Mouse (Mus musculus) CH12.LX (cell line): ENCODE data around the gene BC067074. TPM values are rescaled to one million over a fixed set of nuclear protein-coding genes. Genes with fewer than 3 reads are reported as not detected.

Experiments used
- DNase-seq: peaks from one replicate; pipeline ENCODE4 v3.0.0-alpha.2; 2013; ENCODE audit errors: extremely low read depth
- H3K27ac ChIP-seq: 2 replicates; pipeline ENCODE4 v1.5.1; 2012; ENCODE audit warnings: low read depth, mild to moderate bottlenecking, control low read depth, moderate library complexity; ENCODE audit not compliant: insufficient read depth
- H3K27me3 ChIP-seq: replicated peaks from 2 replicates; pipeline ENCODE3; 2012; ENCODE audit warnings: inconsistent platforms
- H3K36me3 ChIP-seq, 2 experiments: replicated peaks in 1 of 2; 2 replicates each; pipeline versions ENCODE3 to v1.6.1; 2012; ENCODE audit warnings: inconsistent platforms in 1 of 2, low read length in 1 of 2, mild to moderate bottlenecking in 1 of 2, mixed read lengths in 1 of 2, moderate library complexity in 1 of 2; ENCODE audit not compliant: control insufficient read depth in 1 of 2, insufficient read depth in 1 of 2
- H3K4me1 ChIP-seq, 2 experiments: 2 replicates each; pipeline ENCODE4 v1.6.1; 2012; ENCODE audit warnings: inconsistent platforms in 1 of 2, moderate library complexity in 1 of 2; ENCODE audit not compliant: insufficient read depth in 2 of 2, control insufficient read depth in 1 of 2
- H3K4me2 ChIP-seq: 2 replicates; pipeline ENCODE4 v1.6.1; 2012; ENCODE audit warnings: low read depth, mild to moderate bottlenecking, control low read depth; ENCODE audit not compliant: poor library complexity, insufficient read depth, severe bottlenecking
- H3K4me3 ChIP-seq, 3 experiments: fragments of 150-350 bp in 1 of 3; sonication (generic) in 1 of 3; replicated peaks in 1 of 3; 2 replicates each; pipeline versions ENCODE3 to v1.5.1; 2011 to 2012; ENCODE audit warnings: low read depth in 2 of 3, low read length in 2 of 3, mild to moderate bottlenecking in 2 of 3, moderate library complexity in 2 of 3, control low read depth in 1 of 3, improper control_type of control experiment in 1 of 3, inconsistent platforms in 1 of 3, mixed read lengths in 1 of 3; ENCODE audit not compliant: poor library complexity in 1 of 3
- H3K79me2 ChIP-seq: replicated peaks from 2 replicates; pipeline ENCODE4 v1.6.1; 2012; ENCODE audit warnings: mild to moderate bottlenecking, moderate library complexity; ENCODE audit not compliant: control insufficient read depth, poor library complexity, insufficient read depth, severe bottlenecking; ENCODE audit errors: extremely low read depth
- H3K9ac ChIP-seq: 2 replicates; pipeline ENCODE4 v1.6.1; 2012; ENCODE audit warnings: low read depth, mild to moderate bottlenecking, control low read depth, moderate library complexity; ENCODE audit not compliant: insufficient read depth
- H3K9me3 ChIP-seq: replicated peaks from 2 replicates; pipeline ENCODE3; 2012; ENCODE audit warnings: low read length, inconsistent platforms, mixed read lengths
- BHLHE40 ChIP-seq: IDR thresholded peaks from 2 replicates; pipeline ENCODE4 v1.6.1; 2011; ENCODE audit warnings: mild to moderate bottlenecking, low read depth, low read length, improper control_type of control experiment
- CHD1 ChIP-seq: IDR thresholded peaks from 2 replicates; pipeline ENCODE4 v1.6.1; 2012; ENCODE audit warnings: low read depth, low read length, improper control_type of control experiment, inconsistent platforms
- CTCF ChIP-seq, 2 experiments: IDR thresholded peaks in 1 of 2; conservative IDR thresholded peaks in 1 of 2; 2 replicates each; pipeline ENCODE4 v1.5.1; 2011 to 2012; ENCODE audit warnings: low read depth in 2 of 2, low read length in 2 of 2, improper control_type of control experiment in 1 of 2, inconsistent platforms in 1 of 2, mild to moderate bottlenecking in 1 of 2, moderate library complexity in 1 of 2
- E2F4 ChIP-seq: IDR thresholded peaks from 2 replicates; pipeline ENCODE4 v1.6.1; 2011; ENCODE audit warnings: low read depth, low read length, improper control_type of control experiment; ENCODE audit not compliant: insufficient replicate concordance
- EP300 ChIP-seq: IDR thresholded peaks from 2 replicates; pipeline ENCODE4 v1.6.1; 2011; ENCODE audit warnings: low read length, improper control_type of control experiment
- GABPA ChIP-seq: IDR thresholded peaks from 2 replicates; pipeline ENCODE4 v1.6.1; 2012; ENCODE audit warnings: low read depth, low read length, improper control_type of control experiment, inconsistent platforms; ENCODE audit not compliant: insufficient replicate concordance
- HCFC1 ChIP-seq: IDR thresholded peaks from 2 replicates; pipeline ENCODE4 v1.6.1; 2012; ENCODE audit warnings: low read depth, mild to moderate bottlenecking, inconsistent platforms, low read length, improper control_type of control experiment
- JUN ChIP-seq: IDR thresholded peaks from 2 replicates; pipeline ENCODE4 v1.6.1; 2011; ENCODE audit warnings: low read depth, mild to moderate bottlenecking, low read length, improper control_type of control experiment, moderate library complexity; ENCODE audit not compliant: insufficient read depth
- KAT2A ChIP-seq: IDR thresholded peaks from 2 replicates; pipeline ENCODE4 v1.6.1; 2012; ENCODE audit warnings: low read length, improper control_type of control experiment, inconsistent platforms; ENCODE audit not compliant: insufficient replicate concordance
- MAFK ChIP-seq: IDR thresholded peaks from 2 replicates; pipeline ENCODE4 v1.6.1; 2011; ENCODE audit warnings: low read length, improper control_type of control experiment; ENCODE audit not compliant: insufficient replicate concordance
- MXI1 ChIP-seq: IDR thresholded peaks from 2 replicates; pipeline ENCODE4 v1.6.1; 2011; ENCODE audit warnings: mild to moderate bottlenecking, low read depth, low read length, improper control_type of control experiment
- MYC ChIP-seq: IDR thresholded peaks from 2 replicates; pipeline ENCODE4 v1.6.1; 2011; ENCODE audit warnings: low read depth, mild to moderate bottlenecking, improper control_type of control experiment, low read length
- NELFE ChIP-seq: IDR thresholded peaks from 2 replicates; pipeline ENCODE4 v1.6.1; 2011; ENCODE audit warnings: low read depth, low read length, improper control_type of control experiment
- PAX5 ChIP-seq: IDR thresholded peaks from 2 replicates; pipeline ENCODE4 v1.6.1; 2012; ENCODE audit warnings: low read length, inconsistent platforms, mixed read lengths
- RAD21 ChIP-seq: IDR thresholded peaks from 2 replicates; pipeline ENCODE4 v1.6.1; 2011; ENCODE audit warnings: low read depth, mild to moderate bottlenecking, low read length, improper control_type of control experiment, moderate library complexity
- SMC3 ChIP-seq: IDR thresholded peaks from 2 replicates; pipeline ENCODE4 v1.6.1; 2011; ENCODE audit warnings: low read depth, low read length, improper control_type of control experiment
- TBP ChIP-seq: conservative IDR thresholded peaks from 2 replicates; pipeline ENCODE4 v1.6.1; 2011; ENCODE audit warnings: low read depth, low read length, improper control_type of control experiment
- TCF12 ChIP-seq: IDR thresholded peaks from 2 replicates; pipeline ENCODE4 v1.6.1; 2014; ENCODE audit warnings: low read depth, mild to moderate bottlenecking, inconsistent platforms, low read length, improper control_type of control experiment
- UBTF ChIP-seq: IDR thresholded peaks from 2 replicates; pipeline ENCODE4 v1.6.1; 2012; ENCODE audit warnings: low read depth, mild to moderate bottlenecking, inconsistent platforms, low read length, improper control_type of control experiment, moderate library complexity
- USF1 ChIP-seq: IDR thresholded peaks from 2 replicates; pipeline ENCODE4 v1.6.1; 2014; ENCODE audit warnings: low read depth, mild to moderate bottlenecking, inconsistent platforms, low read length, improper control_type of control experiment
- USF2 ChIP-seq: conservative IDR thresholded peaks from 2 replicates; pipeline ENCODE4 v1.6.1; 2011; ENCODE audit warnings: low read depth, low read length, improper control_type of control experiment
- ZKSCAN1 ChIP-seq: IDR thresholded peaks from 2 replicates; pipeline ENCODE4 v1.6.1; 2012; ENCODE audit warnings: low read depth, inconsistent platforms, low read length, improper control_type of control experiment, borderline replicate concordance
- ZMIZ1 ChIP-seq: IDR thresholded peaks from 2 replicates; pipeline ENCODE4 v1.6.1; 2012; ENCODE audit warnings: low read depth, mild to moderate bottlenecking, inconsistent platforms, low read length, improper control_type of control experiment
- dilution Hi-C: fragments of 300-500 bp; cut with MboI; formaldehyde crosslinking; loops from 2 replicates; pipeline ENCODE4 v1.14.3; 2020; ENCODE audit warnings: low sequenced_read_pairs; ENCODE audit not compliant: extremely low pct_unique_long_range_greater_than_20kb, extremely low pct_ligation_motif_present
- in situ Hi-C: fragments of 300-500 bp; cut with MboI; formaldehyde crosslinking; loops from 3 replicates; pipeline ENCODE4 v1.14.3; 2019; ENCODE audit warnings: low sequenced_read_pairs, low pct_ligation_motif_present, low pct_unique_long_range_greater_than_20kb, mixed read lengths
- polyA plus RNA-seq: library from polyadenylated mRNA; unstranded; fragments of >175 nt; gene quantifications from 2 replicates; pipeline ENCODE4 v1.2.1, GENCODE M21; 2012; ENCODE audit warnings: low read depth; ENCODE audit not compliant: insufficient read length
- total RNA-seq, 2 experiments: library from RNA; depleted of rRNA; stranded (reverse); fragments of 300-350 nt in 1 of 2; fragments of >200 nt in 1 of 2; gene quantifications; 2 replicates each; pipeline ENCODE4 v1.2.3; 2012 to 2014

Gene BC067074
- total and polyA plus RNA-seq, 3 experiments = 0.93 TPM; not detected in 2

- no peaks in the 10 kb centered on the region for H3K27me3 ChIP-seq
- no peak overlapping the region for H3K4me3 ChIP-seq
- no peak overlapping the region for H3K4me2 ChIP-seq
- no peak for DNase-seq
- no peak overlapping the region for H3K27ac ChIP-seq
- TF ChIP-seq CTCF (conservative IDR thresholded peaks at IDR 0.05 in 1 of 2, IDR thresholded peaks at IDR 0.05 in 1 of 2; ENCODE audit: low read depth in 2 of 2, low read length in 2 of 2) (no peak), EP300 (no peak), CHD1 (no peak), MYC (no peak), GABPA (no peak), UBTF (no peak), HCFC1 (no peak), MXI1 (no peak), USF2 (no peak), NELFE (no peak), KAT2A (no peak), BHLHE40 (no peak), ZMIZ1 (no peak), USF1 (no peak), TCF12 (no peak), ZKSCAN1 (no peak), JUN (no peak), MAFK (no peak), PAX5 (no peak)
- H3K36me3 ChIP-seq = no peaks in the 10 kb centered on the region
- no peaks in the 10 kb centered on the region for H3K9me3 ChIP-seq
- no peaks in the 10 kb centered on the region for H3K4me1 ChIP-seq
- H3K79me2 ChIP-seq = no peaks in the 10 kb centered on the region
- H3K9ac ChIP-seq = no peak overlapping the region
- dilution Hi-C loops (no loop called here), in situ Hi-C loops (no loop called here)
Observed at GRCm38 (mm10) chr13:113306581-113306980, 13.6 kb downstream of the BC067074 start.

- TF ChIP-seq SMC3 (no peak), USF1 (no peak), MAFK (no peak), E2F4 (no peak), ZMIZ1 (no peak), CHD1 (no peak), EP300 (no peak), CTCF (conservative IDR thresholded peaks at IDR 0.05 in 1 of 2, IDR thresholded peaks at IDR 0.05 in 1 of 2; ENCODE audit: low read depth in 2 of 2, low read length in 2 of 2) (no peak), JUN (no peak), RAD21 (no peak), TBP (no peak)
- dilution Hi-C loops (no loop called here), in situ Hi-C loops (no loop called here)
- Histone ChIP-seq H3K4me2 (no peak overlapping the region), H3K9ac (no peak overlapping the region), H3K9me3 (no peaks in the 10 kb centered on the region), H3K4me3 (no peak overlapping the region), H3K4me1 (no peaks in the 10 kb centered on the region), H3K36me3 (no peaks in the 10 kb centered on the region), H3K27me3 (no peaks in the 10 kb centered on the region), H3K27ac (no peak overlapping the region), H3K79me2 (no peaks in the 10 kb centered on the region)
- DNase-seq = no peak
Observed at GRCm38 (mm10) chr13:113319588-113319987, 26.6 kb downstream of the BC067074 start.
